Mouse (Mus musculus) kidney, embryonic 16.5 days (tissue): Measurements from ENCODE around the gene Ccdc157. TPM values are rescaled to one million over a fixed set of nuclear protein-coding genes. Genes with fewer than 3 reads are reported as not detected.

Experiments used
- ATAC-seq: fragments of 200-750 bp; cut with Nextera tagmentation; 2 replicates; pipeline ENCODE4 v1.8.0; 2017; ENCODE audit warnings: moderate TSS enrichment; ENCODE audit not compliant: low FRiP score, low TSS enrichment
- H3K27ac ChIP-seq: fragments of 300-500 bp; sonication (generic); 2 replicates; pipeline ENCODE4 v1.5.1; 2014; ENCODE audit warnings: low read length
- H3K27me3 ChIP-seq: fragments of 300-500 bp; sonication (generic); 2 replicates; pipeline ENCODE4 v1.6.1; 2014; ENCODE audit warnings: low read length, control low read depth, mixed read lengths; ENCODE audit not compliant: insufficient read depth
- H3K36me3 ChIP-seq: fragments of 300-500 bp; sonication (generic); 2 replicates; pipeline ENCODE4 v1.6.1; 2014; ENCODE audit warnings: low read length, control low read depth, mixed read lengths; ENCODE audit not compliant: insufficient read depth
- H3K4me1 ChIP-seq: fragments of 300-500 bp; sonication (generic); 2 replicates; pipeline ENCODE4 v1.6.1; 2014; ENCODE audit warnings: low read length, control low read depth, mixed read lengths; ENCODE audit not compliant: insufficient read depth
- H3K4me2 ChIP-seq: fragments of 300-500 bp; sonication (generic); replicated peaks from 2 replicates; pipeline ENCODE4 v1.6.1; 2014; ENCODE audit warnings: low read depth, low read length
- H3K4me3 ChIP-seq: fragments of 300-500 bp; sonication (generic); 2 replicates; pipeline ENCODE4 v1.5.1; 2014; ENCODE audit warnings: mild to moderate bottlenecking, low read length
- H3K9ac ChIP-seq: fragments of 300-500 bp; sonication (generic); replicated peaks from 2 replicates; pipeline ENCODE4 v1.6.1; 2014; ENCODE audit warnings: low read length
- H3K9me3 ChIP-seq: fragments of 300-500 bp; sonication (generic); 2 replicates; pipeline ENCODE4 v1.6.1; 2016; ENCODE audit warnings: low read length, control low read depth
- WGBS: fragments of 180-500 bp; shearing (Covaris S2); extraction: QIAGEN DNeasy Blood & Tissue Kit; methylation state at CpG from one replicate; pipeline ENCODE4 v1.1.7; 2014; 5-methylcytosine and 5-hydroxymethylcytosine counted together
- polyA plus RNA-seq: library from polyadenylated mRNA; unstranded; fragments of >200 nt; fragmentation: Nextera tagmentation; extraction: Ambion mirVana; gene quantifications from 2 replicates; pipeline ENCODE4 v1.2.1, GENCODE M21; 2015

Gene Ccdc157
- polyA plus RNA-seq, 1 experiment from 2014 or later: 9.4 TPM

- H3K4me3 ChIP-seq: no peak overlapping the region
- ATAC-seq: no peak
- 97% methylated on average over 7 of the region's 7 CpGs for WGBS
These were observed 6.4 kb downstream of the Ccdc157 start for GRCm38 (mm10) chr11:4153694-4154093.

GRCm38 (mm10) chr11:4149886-4150285, 10.2 kb downstream of the Ccdc157 start:
- no peak overlapping the region for H3K4me3 ChIP-seq
- no peaks in the 10 kb centered on the region for H3K27me3 ChIP-seq
- no peaks in the 10 kb centered on the region; the same call in 1 of the 2 replicates for H3K36me3 ChIP-seq
- no peaks in the 10 kb centered on the region for H3K9me3 ChIP-seq
- no peak overlapping the region for H3K4me2 ChIP-seq
- no peaks in the 10 kb centered on the region for H3K4me1 ChIP-seq
- H3K27ac ChIP-seq: no peak overlapping the region
- no peak for ATAC-seq
- no peak overlapping the region for H3K9ac ChIP-seq
- 91% methylated on average over 6 of the region's 6 CpGs for WGBS

More at GRCm38 (mm10) chr11:4153694-4154093, 6.4 kb downstream of the Ccdc157 start:
- Histone ChIP-seq H3K36me3 (no peaks in the 10 kb centered on the region), H3K27ac (no peak overlapping the region), H3K4me2 (no peak overlapping the region), H3K4me1 (no peaks in the 10 kb centered on the region), H3K9me3 (no peaks in the 10 kb centered on the region), H3K27me3 (no peaks in the 10 kb centered on the region), H3K9ac (no peak overlapping the region)

GRCm38 (mm10) chr11:4148536-4149156, 11.4 kb downstream of the Ccdc157 start:
- Histone ChIP-seq H3K4me3 (no peak overlapping the region), H3K4me2 (no peak overlapping the region), H3K9ac (no peak overlapping the region), H3K27me3 (no peaks in the 10 kb centered on the region), H3K9me3 (no peaks in the 10 kb centered on the region), H3K36me3 (peaks cover 11% of the 10 kb centered on the region; the same call in 1 of the 2 replicates), H3K27ac (no peak overlapping the region), H3K4me1 (no peaks in the 10 kb centered on the region)
- WGBS: 58% methylated on average over 9 of the region's 9 CpGs
- ATAC-seq: no peak

- H3K4me1 ChIP-seq: no peaks in the 10 kb centered on the region
- H3K4me2 ChIP-seq: no peak overlapping the region
- H3K36me3 ChIP-seq: peaks cover 12% of the 10 kb centered on the region; the same call in 1 of the 2 replicates
- no peak overlapping the region for H3K4me3 ChIP-seq
- ATAC-seq: no peak
- no peaks in the 10 kb centered on the region for H3K27me3 ChIP-seq
- 87% methylated on average over 5 of the region's 5 CpGs for WGBS
- H3K9me3 ChIP-seq: no peaks in the 10 kb centered on the region
- H3K9ac ChIP-seq: no peak overlapping the region
- H3K27ac ChIP-seq: no peak overlapping the region
These were observed 12.0 kb downstream of the Ccdc157 start for GRCm38 (mm10) chr11:4148120-4148519.

GRCm38 (mm10) chr11:4147098-4147497, 13.0 kb downstream of the Ccdc157 start:
- no peak overlapping the region for H3K4me3 ChIP-seq
- no peaks in the 10 kb centered on the region for H3K9me3 ChIP-seq
- H3K36me3 ChIP-seq: peaks cover 22% of the 10 kb centered on the region
- WGBS: 88% methylated on average over 10 of the region's 10 CpGs
- H3K9ac ChIP-seq: no peak overlapping the region
- H3K27ac ChIP-seq: no peak overlapping the region
- H3K4me2 ChIP-seq: no peak overlapping the region
- ATAC-seq: no peak
- H3K4me1 ChIP-seq: no peaks in the 10 kb centered on the region
- H3K27me3 ChIP-seq: no peaks in the 10 kb centered on the region

GRCm38 (mm10) chr11:4146381-4146780, 13.7 kb downstream of the Ccdc157 start:
- H3K9me3 ChIP-seq: no peaks in the 10 kb centered on the region
- no peaks in the 10 kb centered on the region for H3K27me3 ChIP-seq
- ATAC-seq: no peak
- no peak overlapping the region for H3K27ac ChIP-seq
- peaks cover 29% of the 10 kb centered on the region for H3K36me3 ChIP-seq
- H3K4me1 ChIP-seq: no peaks in the 10 kb centered on the region
- H3K9ac ChIP-seq: no peak overlapping the region
- WGBS: 80% methylated on average over 6 of the region's 6 CpGs
- H3K4me3 ChIP-seq: no peak overlapping the region
- H3K4me2 ChIP-seq: no peak overlapping the region

GRCm38 (mm10) chr11:4143281-4144062, 16.6 kb downstream of the Ccdc157 start:
- no peaks in the 10 kb centered on the region for H3K4me1 ChIP-seq
- no peak overlapping the region for H3K27ac ChIP-seq
- no peaks in the 10 kb centered on the region for H3K27me3 ChIP-seq
- no peak overlapping the region for H3K4me2 ChIP-seq
- no peak for ATAC-seq
- no peak overlapping the region for H3K9ac ChIP-seq
- H3K9me3 ChIP-seq: no peaks in the 10 kb centered on the region
- peaks cover 47% of the 10 kb centered on the region for H3K36me3 ChIP-seq
- no peak overlapping the region for H3K4me3 ChIP-seq
- WGBS: 93% methylated on average over 21 of the region's 21 CpGs

- 85% methylated on average over 4 of the region's 4 CpGs for WGBS
- H3K27me3 ChIP-seq: no peaks in the 10 kb centered on the region
- H3K27ac ChIP-seq: no peak overlapping the region
- no peak overlapping the region for H3K4me3 ChIP-seq
- ATAC-seq: no peak
- no peaks in the 10 kb centered on the region for H3K4me1 ChIP-seq
- no peak overlapping the region for H3K4me2 ChIP-seq
- H3K9ac ChIP-seq: no peak overlapping the region
- H3K36me3 ChIP-seq: peaks cover 47% of the 10 kb centered on the region
- H3K9me3 ChIP-seq: no peaks in the 10 kb centered on the region
These were observed 17.7 kb downstream of the Ccdc157 start for GRCm38 (mm10) chr11:4142352-4142751.

GRCm38 (mm10) chr11:4141505-4141904, 18.6 kb downstream of the Ccdc157 start:
- Histone ChIP-seq H3K36me3 (peaks cover 47% of the 10 kb centered on the region), H3K9ac (no peak overlapping the region), H3K4me2 (no peak overlapping the region), H3K4me1 (no peaks in the 10 kb centered on the region), H3K4me3 (no peak overlapping the region), H3K27ac (no peak overlapping the region), H3K9me3 (no peaks in the 10 kb centered on the region), H3K27me3 (no peaks in the 10 kb centered on the region)
- ATAC-seq: no peak

GRCm38 (mm10) chr11:4138964-4139363, 21.1 kb downstream of the Ccdc157 start:
- Histone ChIP-seq H3K4me1 (peaks cover 10% of the 10 kb centered on the region), H3K9me3 (no peaks in the 10 kb centered on the region), H3K4me3 (no peak overlapping the region), H3K36me3 (peaks cover 38% of the 10 kb centered on the region), H3K4me2 (no peak overlapping the region), H3K27me3 (no peaks in the 10 kb centered on the region), H3K27ac (no peak overlapping the region), H3K9ac (no peak overlapping the region)
- 47% methylated on average over 2 of the region's 2 CpGs for WGBS
- no peak for ATAC-seq
